Mouse (Mus musculus): ENCODE measurements around the gene Ccl3. TPM values are rescaled to one million over a fixed set of nuclear protein-coding genes. Genes with fewer than 3 reads are reported as not detected.

Gene Ccl3
- polyA plus RNA-seq, 1 experiment from 2014 or later = 1.3 TPM

DNA sequence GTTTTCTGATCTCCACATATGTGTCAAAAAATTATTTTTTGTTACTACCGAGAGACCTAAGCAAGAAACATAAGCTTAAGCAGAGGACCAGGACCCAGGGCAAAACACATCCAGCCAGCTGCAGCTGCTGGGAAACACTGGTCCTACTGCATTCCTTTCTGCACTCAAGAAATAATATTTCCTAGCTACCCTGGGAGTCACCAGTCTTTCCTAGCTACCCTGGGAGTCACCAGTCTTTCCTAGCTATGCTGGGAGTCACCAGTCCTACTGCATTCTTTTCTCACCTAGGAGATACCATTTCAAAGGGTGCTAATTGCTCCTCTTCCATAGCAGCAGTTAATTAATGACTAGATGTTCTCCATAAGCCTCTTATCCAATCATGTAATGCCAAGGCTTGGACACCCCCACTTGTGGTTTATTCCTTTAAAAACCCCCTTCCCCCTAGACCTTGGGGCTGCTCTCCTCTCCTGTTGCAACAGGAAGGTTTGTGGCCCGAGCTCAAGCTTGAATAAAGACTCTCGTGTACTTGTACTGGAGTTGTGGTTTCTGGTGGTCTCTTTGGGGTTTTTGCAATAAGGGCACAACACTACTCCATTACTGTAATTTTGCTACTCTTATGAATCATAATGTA lies 50.8 kb downstream of the Ccl3 start:
- ATAC-seq = no peak

More for the DNA sequence above, 50.8 kb downstream of the Ccl3 start:
- H3K4me1 ChIP-seq (replicated peaks; ENCODE audit: control insufficient read depth, insufficient read depth, low read length) = no peaks in the 10 kb centered on the region
- H3K9ac ChIP-seq (ENCODE audit: low read depth, low read length) = no peak overlapping the region
- WGBS = 70% methylated on average over 3 of the region's 3 CpGs
- H3K36me3 ChIP-seq (ENCODE audit: control insufficient read depth, insufficient read depth) = no peaks in the 10 kb centered on the region
- no peak for TF ChIP-seq CTCF (IDR thresholded peaks at IDR 0.05; ENCODE audit: low read depth)
- H3K4me3 ChIP-seq (ENCODE audit: low read depth, low read length) = no peak overlapping the region
- no peaks in the 10 kb centered on the region for H3K27me3 ChIP-seq (replicated peaks; ENCODE audit: control insufficient read depth, insufficient read depth, low read length)
- no peaks in the 10 kb centered on the region for H3K9me3 ChIP-seq (ENCODE audit: control insufficient read depth)
- no peak overlapping the region for H3K4me2 ChIP-seq (replicated peaks; ENCODE audit: low read depth)
- no peak overlapping the region for H3K27ac ChIP-seq (ENCODE audit: low read depth, low read length)

Other genes starting within 250 kb of the Ccl3 start
- gene Rasl10b, start 240.2 kb downstream of the Ccl3 start, polyA plus RNA-seq (2015; fragmentation: Nextera tagmentation; extraction: Ambion mirVana) = 0.82 and 0.94 TPM in 2 replicates
- 0.51 and 0.65 TPM in 2 replicates for gene Gas2l2, start 219.9 kb downstream of the Ccl3 start, polyA plus RNA-seq (2015; fragmentation: Nextera tagmentation; extraction: Ambion mirVana)
- 0.76 and 1.5 TPM in 2 replicates for gene 1700020L24Rik, start 211.7 kb downstream of the Ccl3 start, polyA plus RNA-seq (2015; fragmentation: Nextera tagmentation; extraction: Ambion mirVana)
- gene Mmp28, start 186.3 kb downstream of the Ccl3 start, polyA plus RNA-seq (2015; fragmentation: Nextera tagmentation; extraction: Ambion mirVana) = 1.6 and 2.1 TPM in 2 replicates
- 5.4 and 7.3 TPM in 2 replicates for gene Taf15, start 176.3 kb downstream of the Ccl3 start, polyA plus RNA-seq (2015; fragmentation: Nextera tagmentation; extraction: Ambion mirVana)
- gene Heatr9, start 127.2 kb downstream of the Ccl3 start, polyA plus RNA-seq (2015; fragmentation: Nextera tagmentation; extraction: Ambion mirVana) = not detected in 2 replicates
- 1.8 and 2.4 TPM in 2 replicates for gene Ccl5, start 118.8 kb downstream of the Ccl3 start, polyA plus RNA-seq (2015; fragmentation: Nextera tagmentation; extraction: Ambion mirVana)
- gene Ccl9, start 70.7 kb downstream of the Ccl3 start, polyA plus RNA-seq (2015; fragmentation: Nextera tagmentation; extraction: Ambion mirVana) = 11.2 and 13.4 TPM in 2 replicates
- gene Ccl6, start 56.3 kb downstream of the Ccl3 start, polyA plus RNA-seq (2015; fragmentation: Nextera tagmentation; extraction: Ambion mirVana) = 100 and 108 TPM in 2 replicates
- not detected in 2 replicates for gene Rpl9-ps1, start 3.7 kb downstream of the Ccl3 start, polyA plus RNA-seq (2015; fragmentation: Nextera tagmentation; extraction: Ambion mirVana)
- 0.56 and 0.64 TPM in 2 replicates for gene Ccl4, start 13.2 kb upstream of the Ccl3 start, polyA plus RNA-seq (2015; fragmentation: Nextera tagmentation; extraction: Ambion mirVana)
- 5.6 and 7.5 TPM in 2 replicates for gene Wfdc17, start 54.6 kb upstream of the Ccl3 start, polyA plus RNA-seq (2015; fragmentation: Nextera tagmentation; extraction: Ambion mirVana)
- 1.1 and 3.2 TPM in 2 replicates for gene Wfdc18, start 59.7 kb upstream of the Ccl3 start, polyA plus RNA-seq (2015; fragmentation: Nextera tagmentation; extraction: Ambion mirVana)
- gene Wfdc21, start 97.6 kb upstream of the Ccl3 start, polyA plus RNA-seq (2015; fragmentation: Nextera tagmentation; extraction: Ambion mirVana) = not detected in 2 replicates
- 7.7 and 11.5 TPM in 2 replicates for gene Heatr6, start 104.3 kb upstream of the Ccl3 start, polyA plus RNA-seq (2015; fragmentation: Nextera tagmentation; extraction: Ambion mirVana)
- 12.0 and 13.2 TPM in 2 replicates for gene Hnf1b, start 200.7 kb upstream of the Ccl3 start, polyA plus RNA-seq (2015; fragmentation: Nextera tagmentation; extraction: Ambion mirVana)

All from intestine, postnatal 0 days (tissue).